Mouse (Mus musculus) stomach, embryonic 14.5 days (tissue): Measurements from ENCODE around the gene Grid2ip. TPM values are rescaled to one million over a fixed set of nuclear protein-coding genes. Genes with fewer than 3 reads are reported as not detected.
"Not testable (repeated sequence)": the region's sequence is repeated elsewhere in the genome, so short reads cannot be mapped to it uniquely, and the experiment has no call there.

Experiments
- ATAC-seq: fragments of 200-750 bp; cut with Nextera tagmentation; 2 replicates; pipeline ENCODE4 v1.8.0; 2017; ENCODE audit warnings: low read depth, moderate TSS enrichment; ENCODE audit not compliant: insufficient number of reproducible peaks, insufficient read depth, low FRiP score
- H3K27ac ChIP-seq: fragments of 300-500 bp; sonication (generic); 2 replicates; pipeline ENCODE4 v1.5.1; 2014; ENCODE audit warnings: mild to moderate bottlenecking, low read length, moderate library complexity, mixed read lengths
- H3K27me3 ChIP-seq: fragments of 300-500 bp; sonication (generic); 2 replicates; pipeline ENCODE4 v1.6.1; 2014; ENCODE audit warnings: low read length, control low read depth, mixed read lengths; ENCODE audit not compliant: control insufficient read depth, insufficient read depth
- H3K36me3 ChIP-seq: fragments of 300-500 bp; sonication (generic); 2 replicates; pipeline ENCODE4 v1.6.1; 2014; ENCODE audit warnings: mild to moderate bottlenecking, control low read depth, low read length, moderate library complexity, mixed read lengths; ENCODE audit not compliant: control insufficient read depth, insufficient read depth
- H3K4me1 ChIP-seq: fragments of 300-500 bp; sonication (generic); 2 replicates; pipeline ENCODE4 v1.6.1; 2014; ENCODE audit warnings: low read length, control low read depth, mixed read lengths; ENCODE audit not compliant: control insufficient read depth, insufficient read depth
- H3K4me2 ChIP-seq: fragments of 300-500 bp; sonication (generic); replicated peaks from 2 replicates; pipeline ENCODE4 v1.6.1; 2014; ENCODE audit warnings: low read depth, low read length, control low read depth
- H3K4me3 ChIP-seq: fragments of 300-500 bp; sonication (generic); 2 replicates; pipeline ENCODE4 v1.5.1; 2014; ENCODE audit warnings: low read depth, low read length, control low read depth
- H3K9ac ChIP-seq: fragments of 300-500 bp; sonication (generic); replicated peaks from 2 replicates; pipeline ENCODE4 v1.6.1; 2014; ENCODE audit warnings: low read depth, mild to moderate bottlenecking, control low read depth, low read length, moderate library complexity, mixed read lengths
- H3K9me3 ChIP-seq: fragments of 300-500 bp; sonication (generic); 2 replicates; pipeline ENCODE4 v1.6.1; 2016; ENCODE audit warnings: low read depth, low read length, control low read depth; ENCODE audit not compliant: control insufficient read depth
- WGBS: fragments of 180-500 bp; shearing (Covaris S2); extraction: QIAGEN DNeasy Blood & Tissue Kit; methylation state at CpG from one replicate; pipeline ENCODE4 v1.1.7; 2014; 5-methylcytosine and 5-hydroxymethylcytosine counted together
- polyA plus RNA-seq: library from polyadenylated mRNA; unstranded; fragments of >200 nt; fragmentation: Nextera tagmentation; extraction: Ambion mirVana; gene quantifications from 2 replicates; pipeline ENCODE4 v1.2.1, GENCODE M21; 2014

Gene Grid2ip
- polyA plus RNA-seq, 1 experiment from 2014 or later, result 2.0 TPM

GRCm38 (mm10) chr5:143370416-143371145 lies 13.4 kb downstream of the Grid2ip start:
- no peaks in the 10 kb centered on the region for H3K9me3 ChIP-seq
- no peak overlapping the region for H3K4me3 ChIP-seq
- H3K4me2 ChIP-seq, result no peak overlapping the region
- H3K9ac ChIP-seq, result no peak overlapping the region
- no peak for ATAC-seq
- H3K27me3 ChIP-seq, result peaks cover 53% of the 10 kb centered on the region
- no peaks in the 10 kb centered on the region for H3K36me3 ChIP-seq
- WGBS, result 25% methylated on average over 17 of the region's 17 CpGs
- H3K27ac ChIP-seq, result no peak overlapping the region
- H3K4me1 ChIP-seq, result 0 out of 2 replicates have a peak, but pooled peaks cover 2% of the 10 kb centered on the region

GRCm38 (mm10) chr5:143371146-143371510 lies 14.0 kb downstream of the Grid2ip start:
- no peak overlapping the region for H3K27ac ChIP-seq
- 0 out of 2 replicates have a peak, but pooled peaks cover 2% of the 10 kb centered on the region for H3K4me1 ChIP-seq
- no peak overlapping the region for H3K4me3 ChIP-seq
- no peak overlapping the region for H3K4me2 ChIP-seq
- no peak overlapping the region for H3K9ac ChIP-seq
- H3K9me3 ChIP-seq, result 0 out of 2 replicates have a peak, but pooled peaks cover under 1% of the 10 kb centered on the region
- ATAC-seq, result no peak
- H3K27me3 ChIP-seq, result peaks cover 53% of the 10 kb centered on the region
- 59% methylated on average over 4 of the region's 4 CpGs for WGBS
- H3K36me3 ChIP-seq, result no peaks in the 10 kb centered on the region

- ATAC-seq, result peak; percentile 4; the same call in 1 of the 2 replicates
These were observed 15.7 kb downstream of the Grid2ip start for GRCm38 (mm10) chr5:143372818-143373217.

GRCm38 (mm10) chr5:143375242-143375641 lies 18.1 kb downstream of the Grid2ip start:
- no peak overlapping the region; the same call in 1 of the 2 replicates for H3K27ac ChIP-seq
- H3K9me3 ChIP-seq, result 0 out of 2 replicates have a peak, but pooled peaks cover 3% of the 10 kb centered on the region
- peak; percentile 66; the same call in 1 of the 2 replicates for ATAC-seq
- H3K9ac ChIP-seq, result no peak overlapping the region
- H3K4me1 ChIP-seq, result no peaks in the 10 kb centered on the region
- peaks cover 32% of the 10 kb centered on the region for H3K27me3 ChIP-seq
- H3K4me2 ChIP-seq, result peak overlapping the region; percentile 40
- no peaks in the 10 kb centered on the region for H3K36me3 ChIP-seq
- peak overlapping the region; percentile 11; the same call in 1 of the 2 replicates for H3K4me3 ChIP-seq
- 8% methylated on average over 21 of the region's 21 CpGs for WGBS

More at GRCm38 (mm10) chr5:143372818-143373217, 15.7 kb downstream of the Grid2ip start:
- 1% methylated on average over 35 of the region's 35 CpGs for WGBS
- peak overlapping the region; percentile 55 for H3K4me2 ChIP-seq
- no peak overlapping the region for H3K9ac ChIP-seq
- peak overlapping the region; percentile 31 for H3K4me3 ChIP-seq
- H3K4me1 ChIP-seq, result 0 out of 2 replicates have a peak, but pooled peaks cover 2% of the 10 kb centered on the region
- no peak overlapping the region for H3K27ac ChIP-seq
- peaks cover 52% of the 10 kb centered on the region for H3K27me3 ChIP-seq
- no peaks in the 10 kb centered on the region for H3K36me3 ChIP-seq
- 0 out of 2 replicates have a peak, but pooled peaks cover 3% of the 10 kb centered on the region for H3K9me3 ChIP-seq

- Histone ChIP-seq H3K4me1 (no peaks in the 10 kb centered on the region), H3K27ac (no peak overlapping the region), H3K4me3 (no peak overlapping the region), H3K9me3 (0 out of 2 replicates have a peak, but pooled peaks cover 3% of the 10 kb centered on the region), H3K9ac (no peak overlapping the region), H3K36me3 (no peaks in the 10 kb centered on the region), H3K4me2 (no peak overlapping the region; the same call in 1 of the 2 replicates), H3K27me3 (peaks cover 23% of the 10 kb centered on the region)
- WGBS, result 78% methylated on average over 4 of the region's 4 CpGs
- ATAC-seq, result no peak
These were observed 19.0 kb downstream of the Grid2ip start for GRCm38 (mm10) chr5:143376156-143376555.

- Histone ChIP-seq H3K9ac (no peak overlapping the region), H3K27me3 (peaks cover 7% of the 10 kb centered on the region; the same call in 1 of the 2 replicates), H3K9me3 (no peaks in the 10 kb centered on the region), H3K4me3 (peak overlapping the region; percentile 27), H3K27ac (no peak overlapping the region), H3K36me3 (no peaks in the 10 kb centered on the region), H3K4me1 (peaks cover 6% of the 10 kb centered on the region; the same call in 1 of the 2 replicates), H3K4me2 (peak overlapping the region; percentile 59)
- peak; percentile 87 for ATAC-seq
- 8% methylated on average over 39 of the region's 39 CpGs for WGBS
These were observed 29.9 kb downstream of the Grid2ip start for GRCm38 (mm10) chr5:143386797-143387621.

GRCm38 (mm10) chr5:143394184-143394583 lies 37.0 kb downstream of the Grid2ip start:
- 82% methylated on average over 7 of the region's 7 CpGs for WGBS
- H3K4me2 ChIP-seq, result no peak overlapping the region
- no peaks in the 10 kb centered on the region for H3K4me1 ChIP-seq
- no peak overlapping the region for H3K4me3 ChIP-seq
- no peak for ATAC-seq
- no peaks in the 10 kb centered on the region for H3K27me3 ChIP-seq
- H3K36me3 ChIP-seq, result no peaks in the 10 kb centered on the region; the same call in 1 of the 2 replicates
- no peak overlapping the region for H3K27ac ChIP-seq
- no peaks in the 10 kb centered on the region for H3K9me3 ChIP-seq
- H3K9ac ChIP-seq, result no peak overlapping the region

- not testable (repeated sequence) for H3K9ac ChIP-seq, H3K27me3 ChIP-seq, H3K4me1 ChIP-seq, H3K4me3 ChIP-seq, ATAC-seq, H3K36me3 ChIP-seq, H3K27ac ChIP-seq, H3K4me2 ChIP-seq, H3K9me3 ChIP-seq
- 88% methylated on average over 2 of the region's 2 CpGs for WGBS
These were observed 37.8 kb downstream of the Grid2ip start for GRCm38 (mm10) chr5:143394966-143395365.
